Mouse (Mus musculus) layer of hippocampus, postnatal 14 days (tissue): Measurements from ENCODE around the gene Lhx6. TPM values are rescaled to one million over a fixed set of nuclear protein-coding genes. Genes with fewer than 3 reads are reported as not detected.

Source experiments
- DNase-seq, 2 experiments: peaks; one replicate each; pipeline ENCODE4 v3.0.0; 2021 to 2022; ENCODE audit warnings: low spot score in 2 of 2, mixed read lengths in 1 of 2
- total RNA-seq, 2 experiments: library from RNA; stranded (reverse); gene quantifications; 2 replicates each; pipeline ENCODE4 v1.2.3; 2021

The Lhx6 gene
- total RNA-seq, 2 experiments from 2014 or later, result 17.5 to 19.7 TPM

- no peak for DNase-seq
These were observed 65.8 kb downstream of the Lhx6 start for GRCm38 (mm10) chr2:36039297-36039985.

DNA sequence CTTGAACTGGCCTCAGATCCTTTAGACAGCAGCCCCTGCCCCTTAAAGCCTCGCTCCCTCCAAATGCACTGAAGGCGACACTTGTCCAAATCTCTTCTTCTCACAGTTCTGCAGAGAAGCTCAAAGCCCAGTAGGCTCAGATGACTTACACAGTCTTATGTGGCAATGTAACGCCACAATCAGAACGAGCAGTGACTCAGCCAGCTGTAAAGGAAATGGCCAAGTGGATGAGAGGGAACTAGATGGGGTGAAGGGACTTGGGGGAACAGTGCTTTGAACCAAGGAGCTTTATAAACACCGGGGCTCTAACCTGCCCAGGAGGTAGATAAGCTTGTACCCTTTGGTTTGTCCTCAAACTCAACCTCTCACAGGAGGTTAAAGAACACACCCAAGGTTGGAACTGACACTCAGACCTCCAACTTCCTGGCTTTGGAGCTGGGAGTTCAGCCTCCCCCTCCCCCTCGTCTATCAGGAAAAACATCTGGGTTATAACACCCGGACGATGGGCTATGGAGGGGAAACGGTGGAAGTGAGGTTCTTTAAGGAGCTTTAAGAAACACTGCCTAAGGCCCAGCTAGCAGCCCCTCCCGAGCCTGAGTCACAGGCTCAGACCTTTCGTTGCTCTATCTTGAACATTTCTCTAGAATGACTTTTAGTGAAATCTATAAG, 69.7 kb downstream of the Lhx6 start:
- no peak for DNase-seq

DNA sequence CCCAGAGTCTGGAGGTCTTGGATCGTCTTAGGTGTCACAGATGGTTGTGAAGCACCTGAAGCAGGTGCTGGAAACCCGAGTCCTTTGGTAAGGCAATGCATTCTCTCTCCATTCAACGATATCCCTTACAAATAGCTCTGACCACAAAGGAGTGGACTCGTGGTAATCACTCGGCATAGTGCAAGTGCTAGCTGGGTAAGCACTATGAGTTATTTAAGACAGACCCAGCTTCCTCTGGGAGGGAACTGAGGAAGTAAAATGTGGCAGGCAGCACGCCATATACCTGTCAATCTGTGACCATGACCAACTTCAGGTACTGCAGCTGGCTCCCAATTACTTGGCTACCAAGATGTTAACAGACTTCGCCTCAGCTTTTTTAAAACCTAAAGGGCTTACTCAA, 70.3 kb downstream of the Lhx6 start:
- DNase-seq, result no peak

DNA sequence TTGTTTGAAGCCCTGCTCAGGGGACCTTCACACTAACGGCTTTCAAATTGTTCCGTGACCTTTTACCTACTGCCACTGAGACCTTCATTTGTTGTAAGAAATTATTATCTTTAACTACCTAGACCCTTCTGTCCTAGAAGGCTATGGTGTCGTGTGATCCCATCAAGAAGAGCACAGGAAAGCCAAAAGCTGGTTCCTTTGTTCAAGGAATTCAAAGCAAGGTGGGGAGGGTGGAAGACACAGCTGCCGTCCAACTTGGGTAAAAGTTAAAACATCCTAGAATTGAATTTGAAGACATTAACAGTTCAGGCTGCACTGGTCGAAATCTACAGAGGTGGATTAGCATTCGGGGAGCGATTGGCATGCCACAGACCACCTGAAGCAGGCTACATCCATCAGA, 71.2 kb downstream of the Lhx6 start:
- DNase-seq, result no peak

- no peak for DNase-seq
These were observed 72.3 kb downstream of the Lhx6 start for GRCm38 (mm10) chr2:36032884-36033283.

Other genes starting within 250 kb of the Lhx6 start
- gene Ttll11, start 125.5 kb downstream of the Lhx6 start, total RNA-seq, result 10 to 100 TPM; 22.5 to 23.7 TPM
- gene Ndufa8, start 56.0 kb downstream of the Lhx6 start, total RNA-seq, result 100 to 1,000 TPM; 186 to 192 TPM
- 1 to 10 TPM; 2.7 to 2.9 TPM for gene Morn5, start 56.0 kb downstream of the Lhx6 start, total RNA-seq
- gene Mrrf, start 31.0 kb upstream of the Lhx6 start, total RNA-seq, result 10 to 100 TPM; 16.2 to 19.1 TPM
- 10 to 100 TPM; 49.5 to 50.8 TPM for gene Rbm18, start 31.4 kb upstream of the Lhx6 start, total RNA-seq
- 10 to 100 TPM; 16.4 to 19.6 TPM for gene Ptgs1, start 125.0 kb upstream of the Lhx6 start, total RNA-seq